Mouse (Mus musculus) heart, adult 2 months (tissue): ENCODE results near the gene Unc5b.

Source experiments
- EP300 ChIP-seq: fragments of 200-500 bp; IDR thresholded peaks from 2 replicates; pipeline ENCODE4 v1.6.1; 2011; ENCODE audit warnings: low read depth, low read length, control low read depth; ENCODE audit not compliant: insufficient read depth
- POLR2A ChIP-seq: fragments of 200-500 bp; IDR thresholded peaks from 2 replicates; pipeline ENCODE4 v1.6.1; 2011; ENCODE audit warnings: mild to moderate bottlenecking, low read depth, low read length, control low read depth; ENCODE audit not compliant: insufficient read depth

DNA sequence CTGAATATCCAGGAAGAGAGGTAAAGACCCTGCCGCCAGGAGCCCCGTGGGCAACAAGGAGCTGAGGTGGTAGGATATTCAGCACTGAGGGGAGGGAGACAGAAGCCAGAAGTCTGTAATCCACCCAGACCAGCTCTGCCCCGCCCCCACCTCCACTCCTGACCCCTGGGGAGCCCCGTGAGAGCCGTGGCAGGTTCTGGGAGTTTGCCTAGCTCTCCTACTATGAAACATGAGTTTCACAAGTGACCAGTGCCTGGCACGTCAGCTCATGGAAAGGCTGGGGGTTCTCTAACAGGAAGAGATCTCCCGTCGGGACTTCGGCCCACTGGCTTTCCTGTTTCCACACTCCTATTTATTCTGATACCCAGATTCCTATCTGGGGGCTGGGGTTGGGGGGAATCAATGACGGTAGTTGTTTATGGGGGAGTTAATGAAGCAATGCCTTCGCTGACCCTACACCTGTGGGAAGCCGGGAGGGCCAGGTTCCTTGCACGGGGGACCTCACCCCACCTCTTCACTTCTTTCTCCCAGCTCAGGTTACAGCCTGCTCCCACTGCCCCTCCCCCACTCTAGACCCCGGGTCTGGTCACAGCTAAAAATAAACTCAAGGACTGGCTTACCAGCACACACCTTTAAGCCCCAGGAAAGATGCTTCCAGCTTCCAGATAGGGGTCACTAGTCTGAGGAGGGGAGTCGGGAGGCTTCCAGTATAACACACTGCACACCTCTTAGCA lies 19.4 kb downstream of the Unc5b start:
- TF ChIP-seq POLR2A (no peak), EP300 (no peak)
